Mouse (Mus musculus) ES-Bruce4 (cell line): Measurements from ENCODE around the gene Rapgef4.

Experiments used
- CTCF ChIP-seq: IDR thresholded peaks from one replicate; pipeline ENCODE4 v1.8.1; 2011; ENCODE audit warnings: low read depth, low read length
- POLR2A ChIP-seq: IDR thresholded peaks from one replicate; pipeline ENCODE4 v1.8.1; 2011; ENCODE audit warnings: low read length; ENCODE audit not compliant: insufficient read depth

DNA sequence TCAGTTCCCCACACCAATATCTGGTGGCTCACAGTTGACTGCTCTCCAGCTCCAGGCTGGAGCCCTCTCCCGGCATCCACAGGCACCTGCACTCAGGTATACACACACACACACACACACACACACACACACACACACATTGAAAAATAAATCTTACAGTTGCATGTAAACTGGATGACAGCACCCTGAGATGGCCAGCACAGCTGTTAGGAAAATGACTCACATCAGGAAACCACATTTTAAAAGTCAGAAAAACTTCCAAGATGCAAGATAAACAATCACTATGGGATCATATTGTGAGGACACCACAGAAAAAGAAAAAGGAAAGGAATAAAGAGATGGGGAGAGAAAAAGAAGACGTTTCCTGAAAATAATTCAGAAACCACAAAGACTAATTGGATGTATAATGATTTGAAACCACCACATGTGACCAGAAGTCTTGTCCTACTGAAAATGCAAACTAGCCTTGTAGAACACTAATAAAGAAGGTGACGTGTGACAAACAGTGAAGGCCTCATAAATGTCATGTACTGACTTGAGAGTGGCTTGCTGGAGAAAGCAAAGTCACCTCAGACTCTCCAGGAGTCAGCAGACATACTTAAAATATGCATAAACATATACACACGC lies 297.3 kb downstream of the Rapgef4 start:
- TF ChIP-seq CTCF: no peak
- no peak for TF ChIP-seq POLR2A
